Mouse (Mus musculus) c-Kit-positive CD71-positive TER-119-positive erythroid progenitor cells, embryonic 14.5 days (primary cell): ENCODE results near the gene Nav2.

Experiments used
- DNase-seq: peaks from one replicate; pipeline ENCODE4 v3.0.0-alpha.2; 2013; ENCODE audit warnings: low spot score

Nav2 gene

DNA sequence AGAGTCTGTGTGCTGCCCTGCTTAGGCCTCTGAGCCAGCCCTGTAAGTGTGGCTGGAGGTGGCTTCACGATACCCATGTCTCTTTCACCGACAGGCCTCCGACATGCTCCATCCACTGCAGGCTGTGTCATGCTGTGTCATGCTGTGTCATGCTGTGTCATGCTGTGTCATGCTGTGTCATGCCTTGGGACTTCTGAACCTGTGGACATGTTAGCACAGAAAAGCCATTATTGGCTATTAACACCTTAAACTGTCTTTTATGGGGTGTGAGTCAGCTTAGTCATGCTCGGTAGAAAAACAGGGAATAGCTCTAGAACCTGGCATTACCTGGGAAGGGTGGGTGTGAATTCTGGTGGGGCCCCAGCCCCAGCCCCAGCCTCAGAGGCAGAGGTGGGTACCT, 653.9 kb downstream of the Nav2 start:
- DNase-seq = no peak

- no peak for DNase-seq
Observed at GRCm38 (mm10) chr7:49562851-49563250, 654.3 kb downstream of the Nav2 start.

- DNase-seq = no peak
Observed at GRCm38 (mm10) chr7:49565084-49565483, 656.6 kb downstream of the Nav2 start.

DNA sequence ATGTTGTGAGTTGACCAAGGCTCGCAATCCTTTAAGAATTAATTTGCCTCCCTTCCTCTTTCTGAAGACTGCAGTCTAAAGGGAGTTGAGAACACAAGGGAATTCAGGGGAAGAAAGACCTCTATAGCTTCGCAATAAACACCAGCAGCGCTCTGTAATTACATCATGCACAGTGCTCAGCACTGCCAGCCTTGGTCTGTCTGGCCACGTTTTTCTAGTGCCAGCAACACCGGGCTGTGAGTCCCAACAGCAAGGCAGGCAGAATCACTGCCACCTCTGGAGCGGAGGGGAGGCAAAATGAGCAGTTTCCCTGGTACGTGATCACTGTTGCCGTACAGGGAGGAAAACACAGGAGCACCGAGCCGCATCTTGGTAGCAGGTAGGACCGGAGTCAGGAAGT, 657.3 kb downstream of the Nav2 start:
- DNase-seq = no peak

GRCm38 (mm10) chr7:49567346-49568034, 659.0 kb downstream of the Nav2 start:
- DNase-seq = no peak

GRCm38 (mm10) chr7:49569646-49570045, 661.1 kb downstream of the Nav2 start:
- DNase-seq = no peak

DNA sequence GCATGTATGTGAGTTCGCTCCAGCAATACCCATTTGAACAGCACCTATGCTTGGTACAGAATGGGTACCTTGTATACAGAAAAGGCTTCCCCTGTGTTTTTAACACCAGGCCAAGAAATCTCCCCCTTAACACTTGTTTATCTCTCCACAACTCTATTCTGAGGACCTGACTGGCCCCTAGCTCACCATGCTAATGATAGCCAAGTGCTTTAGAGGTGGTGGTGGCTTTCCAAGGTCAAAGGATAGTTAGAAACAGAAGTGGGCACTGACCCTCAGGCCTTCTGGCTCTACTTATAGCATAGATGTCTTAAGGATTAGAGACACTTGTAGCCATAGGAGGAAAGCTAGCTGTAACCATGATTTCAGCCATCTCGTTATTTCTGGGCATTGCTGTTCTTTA, 663.1 kb downstream of the Nav2 start:
- DNase-seq = no peak

GRCm38 (mm10) chr7:49575226-49575625, 666.7 kb downstream of the Nav2 start:
- no peak for DNase-seq

GRCm38 (mm10) chr7:49577096-49577495, 668.6 kb downstream of the Nav2 start:
- DNase-seq = no peak

- no peak for DNase-seq
Observed at GRCm38 (mm10) chr7:49581951-49582350, 673.4 kb downstream of the Nav2 start.

DNA sequence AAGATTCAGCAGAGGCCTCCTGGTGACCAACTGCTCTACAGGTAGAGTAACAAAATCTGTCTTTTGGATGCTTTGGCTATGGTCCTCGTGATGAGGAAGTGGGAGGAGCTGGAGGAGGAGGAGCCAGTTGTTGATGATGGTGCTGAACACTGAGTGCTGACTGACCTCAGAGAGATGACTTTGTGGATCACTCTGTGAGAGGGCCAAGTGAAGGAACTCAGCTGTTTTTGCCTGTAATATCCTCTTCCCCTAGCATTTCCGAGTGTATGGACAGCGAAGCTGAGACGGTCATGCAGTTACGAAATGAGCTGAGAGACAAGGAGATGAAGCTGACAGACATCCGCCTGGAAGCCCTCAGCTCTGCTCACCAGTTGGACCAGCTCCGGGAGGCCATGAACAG, 674.0 kb downstream of the Nav2 start:
- DNase-seq = no peak

DNA sequence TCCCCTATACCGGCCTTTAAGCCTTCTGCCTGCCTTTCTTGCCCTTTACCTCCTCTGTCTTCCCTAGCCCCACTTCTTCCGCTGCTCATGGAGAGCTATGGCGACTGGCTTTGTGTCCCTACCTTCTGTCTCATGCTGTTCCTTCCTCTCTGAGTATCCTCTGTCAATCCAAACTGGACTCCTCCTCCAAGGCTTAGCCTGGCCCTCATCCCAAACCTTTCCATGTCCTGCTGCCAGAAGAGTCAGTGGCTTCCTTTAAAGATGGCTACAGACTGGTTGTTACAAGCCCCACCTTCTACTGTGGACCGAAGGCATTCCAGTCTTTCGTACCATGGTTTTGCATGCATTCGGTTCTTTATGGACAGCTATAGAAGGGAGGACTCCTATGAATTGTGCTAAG, 674.7 kb downstream of the Nav2 start:
- DNase-seq = no peak

GRCm38 (mm10) chr7:49586530-49587120, 678.1 kb downstream of the Nav2 start:
- DNase-seq = no peak

DNA sequence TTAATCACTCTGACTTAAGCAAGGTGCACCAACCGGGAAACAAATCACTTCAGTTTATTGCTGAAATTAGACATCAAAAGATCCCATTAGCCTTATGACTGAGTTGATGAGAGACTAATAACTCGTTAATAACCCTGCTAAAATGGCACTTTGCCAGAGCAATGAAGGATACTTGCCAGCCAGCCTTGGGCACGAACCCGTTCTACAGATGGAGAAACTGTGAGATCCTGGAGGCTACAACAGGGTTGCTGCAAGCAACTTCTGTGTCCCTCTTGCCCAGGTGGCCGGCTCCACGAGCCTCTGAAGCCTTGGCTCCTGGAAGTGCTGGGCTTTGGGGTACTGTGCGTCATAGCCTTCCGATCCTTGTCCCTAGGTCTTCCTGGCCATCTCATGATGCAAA, 681.1 kb downstream of the Nav2 start:
- DNase-seq = no peak

DNA sequence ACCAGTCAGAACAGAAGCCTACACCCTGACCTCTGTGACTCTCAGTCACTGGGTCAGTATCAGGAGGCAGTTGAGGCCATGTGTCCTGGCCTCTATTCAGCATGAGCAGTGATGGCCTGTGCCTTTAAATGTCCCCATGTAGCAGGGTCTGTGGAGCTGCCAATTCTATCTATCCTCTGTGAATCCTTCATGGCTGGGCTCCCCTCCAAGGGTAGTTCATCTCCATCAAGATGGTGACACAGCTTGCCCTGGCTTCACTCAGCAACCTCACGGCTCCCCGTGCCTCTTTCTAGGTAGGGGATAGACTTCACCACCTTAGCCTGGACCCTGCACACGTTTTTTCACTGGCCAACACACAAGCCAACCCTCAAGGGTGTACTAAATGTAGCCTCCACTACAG, 689.3 kb downstream of the Nav2 start:
- DNase-seq = no peak

- no peak for DNase-seq
Observed at GRCm38 (mm10) chr7:49598225-49598624, 689.7 kb downstream of the Nav2 start.

GRCm38 (mm10) chr7:49599950-49600349, 691.4 kb downstream of the Nav2 start:
- DNase-seq = no peak

DNA sequence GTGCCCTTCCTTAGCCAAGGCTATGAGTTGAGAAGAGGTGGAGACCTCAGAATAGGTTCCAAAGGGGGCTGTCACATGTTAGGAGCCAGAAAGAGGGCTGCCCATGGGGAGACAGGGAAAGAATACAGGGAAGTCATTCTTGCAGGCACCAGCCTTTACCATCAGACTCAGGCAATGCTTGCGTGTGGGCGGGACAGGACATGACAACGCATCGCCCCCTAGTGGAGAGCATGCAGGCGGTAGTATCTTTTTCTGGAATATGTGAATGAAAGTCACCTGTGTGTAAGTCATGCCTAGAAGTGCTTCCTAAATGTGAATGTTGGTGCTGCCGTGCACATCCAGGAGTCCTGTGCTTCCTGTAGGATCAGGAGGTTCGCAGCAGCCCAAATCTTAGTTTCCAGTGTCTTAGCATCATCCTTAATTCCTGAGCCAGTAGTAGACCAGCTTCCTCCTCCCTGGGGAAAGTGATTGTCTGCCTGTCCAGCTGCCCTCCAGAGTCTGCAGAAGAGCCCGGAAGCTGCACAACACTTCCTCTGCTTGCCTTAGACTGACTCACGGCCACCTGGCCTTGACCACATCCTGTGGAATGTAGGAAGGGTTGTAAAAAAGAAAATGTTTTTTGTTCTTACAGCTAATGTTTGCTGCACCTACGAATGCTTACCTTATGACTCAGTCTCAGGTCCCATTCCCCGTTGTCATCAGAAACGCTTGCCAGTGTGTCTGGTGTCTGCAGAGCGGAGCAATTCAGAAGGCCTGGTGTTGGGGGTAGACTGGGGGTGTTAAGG, 692.9 kb downstream of the Nav2 start:
- DNase-seq = peak; percentile 23

GRCm38 (mm10) chr7:49604244-49604643, 695.7 kb downstream of the Nav2 start:
- DNase-seq = no peak

- no peak for DNase-seq
Observed at GRCm38 (mm10) chr7:49604965-49605795, 696.7 kb downstream of the Nav2 start.

DNA sequence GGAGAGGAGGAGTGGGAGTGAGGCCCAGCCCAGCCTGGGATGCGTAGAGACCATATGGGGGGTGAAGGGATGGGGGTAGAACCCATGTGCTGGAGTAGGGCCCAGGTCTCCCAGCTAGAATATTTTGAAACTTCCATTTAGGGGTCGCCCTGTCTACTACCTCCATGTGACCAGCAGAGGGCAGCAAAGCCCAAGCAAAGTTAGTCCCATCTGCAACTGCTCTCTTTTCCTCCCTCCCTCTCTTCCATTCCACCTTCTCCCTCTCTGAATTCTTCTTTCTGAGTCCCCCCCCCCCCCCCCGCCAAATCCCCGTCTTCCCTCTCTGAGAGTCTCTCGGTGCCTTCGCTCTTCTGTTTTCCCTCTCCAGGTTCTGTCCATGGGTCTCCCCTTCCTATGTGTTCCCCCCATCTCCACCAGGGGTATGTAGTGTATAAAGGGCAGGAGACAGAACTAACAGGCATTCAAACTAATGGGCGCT, 707.8 kb downstream of the Nav2 start:
- DNase-seq = peak; percentile 27

- no peak for DNase-seq
Observed at GRCm38 (mm10) chr7:49617087-49617486, 708.6 kb downstream of the Nav2 start.
